Mouse (Mus musculus): ENCODE measurements around the gene Lmf1.

Gene Lmf1

GRCm38 (mm10) chr17:25565860-25566600, 12.9 kb upstream of the Lmf1 start:
- in situ Hi-C loops (cut with MboI; ENCODE audit: low pct_unique_long_range_greater_than_20kb in 1 of 2, low sequenced_read_pairs in 2 of 2, unreplicated experiment in 1 of 2) = no loop called here

- in situ Hi-C loops (cut with MboI; ENCODE audit: low pct_unique_long_range_greater_than_20kb in 1 of 2, low sequenced_read_pairs in 2 of 2, unreplicated experiment in 1 of 2) = no loop called here
These were observed 11.6 kb upstream of the Lmf1 start for GRCm38 (mm10) chr17:25567261-25567660.

- in situ Hi-C loops (cut with MboI; ENCODE audit: low pct_unique_long_range_greater_than_20kb in 1 of 2, low sequenced_read_pairs in 2 of 2, unreplicated experiment in 1 of 2) = no loop called here
These were observed 11.1 kb upstream of the Lmf1 start for GRCm38 (mm10) chr17:25567745-25568144.

- in situ Hi-C loops (cut with MboI; ENCODE audit: low pct_unique_long_range_greater_than_20kb in 1 of 2, low sequenced_read_pairs in 2 of 2, unreplicated experiment in 1 of 2) = no loop called here
These were observed 10.7 kb upstream of the Lmf1 start for GRCm38 (mm10) chr17:25568206-25568605.

GRCm38 (mm10) chr17:25568880-25569279, 10.0 kb upstream of the Lmf1 start:
- in situ Hi-C loops (cut with MboI; ENCODE audit: low pct_unique_long_range_greater_than_20kb in 1 of 2, low sequenced_read_pairs in 2 of 2, unreplicated experiment in 1 of 2) = no loop called here

GRCm38 (mm10) chr17:25569833-25570647, 8.8 kb upstream of the Lmf1 start:
- in situ Hi-C loops (cut with MboI; ENCODE audit: low pct_unique_long_range_greater_than_20kb in 1 of 2, low sequenced_read_pairs in 2 of 2, unreplicated experiment in 1 of 2) = no loop called here

GRCm38 (mm10) chr17:25570648-25571452, 8.0 kb upstream of the Lmf1 start, which contains the start of gene Sox8:
Gene Sox8, minus strand, starts transcription at chr17:25570686.
- in situ Hi-C loops (cut with MboI; ENCODE audit: low pct_unique_long_range_greater_than_20kb in 1 of 2, low sequenced_read_pairs in 2 of 2, unreplicated experiment in 1 of 2) = no loop called here

GRCm38 (mm10) chr17:25571453-25571820, 7.4 kb upstream of the Lmf1 start:
- in situ Hi-C loops (cut with MboI; ENCODE audit: low pct_unique_long_range_greater_than_20kb in 1 of 2, low sequenced_read_pairs in 2 of 2, unreplicated experiment in 1 of 2) = no loop called here

GRCm38 (mm10) chr17:25575208-25575971, 3.5 kb upstream of the Lmf1 start:
- in situ Hi-C loops (cut with MboI; ENCODE audit: low pct_unique_long_range_greater_than_20kb in 1 of 2, low sequenced_read_pairs in 2 of 2, unreplicated experiment in 1 of 2) = no loop called here

- in situ Hi-C loops (cut with MboI; ENCODE audit: low pct_unique_long_range_greater_than_20kb in 1 of 2, low sequenced_read_pairs in 2 of 2, unreplicated experiment in 1 of 2) = no loop called here
These were observed 2.9 kb upstream of the Lmf1 start for GRCm38 (mm10) chr17:25576034-25576433.

- in situ Hi-C loops (cut with MboI; ENCODE audit: low pct_unique_long_range_greater_than_20kb in 1 of 2, low sequenced_read_pairs in 2 of 2, unreplicated experiment in 1 of 2) = no loop called here
These were observed 1.6 kb upstream of the Lmf1 start for GRCm38 (mm10) chr17:25577263-25577662.

- in situ Hi-C loops (cut with MboI; ENCODE audit: low pct_unique_long_range_greater_than_20kb in 1 of 2, low sequenced_read_pairs in 2 of 2, unreplicated experiment in 1 of 2) = no loop called here
These were observed 1.2 kb upstream of the Lmf1 start for GRCm38 (mm10) chr17:25577702-25578101.

- in situ Hi-C loops (cut with MboI; ENCODE audit: low pct_unique_long_range_greater_than_20kb in 1 of 2, low sequenced_read_pairs in 2 of 2, unreplicated experiment in 1 of 2) = no loop called here
These were observed 605 bp downstream of the Lmf1 start for GRCm38 (mm10) chr17:25579332-25580047.

- in situ Hi-C loops (cut with MboI; ENCODE audit: low pct_unique_long_range_greater_than_20kb in 1 of 2, low sequenced_read_pairs in 2 of 2, unreplicated experiment in 1 of 2) = no loop called here
These were observed 3.2 kb downstream of the Lmf1 start for GRCm38 (mm10) chr17:25582076-25582475.

- in situ Hi-C loops (cut with MboI; ENCODE audit: low pct_unique_long_range_greater_than_20kb in 1 of 2, low sequenced_read_pairs in 2 of 2, unreplicated experiment in 1 of 2) = no loop called here
These were observed 4.2 kb downstream of the Lmf1 start for GRCm38 (mm10) chr17:25583099-25583498.

GRCm38 (mm10) chr17:25583858-25584257, 5.0 kb downstream of the Lmf1 start:
- in situ Hi-C loops (cut with MboI; ENCODE audit: low pct_unique_long_range_greater_than_20kb in 1 of 2, low sequenced_read_pairs in 2 of 2, unreplicated experiment in 1 of 2) = no loop called here

GRCm38 (mm10) chr17:25584646-25585045, 5.8 kb downstream of the Lmf1 start:
- in situ Hi-C loops (cut with MboI; ENCODE audit: low pct_unique_long_range_greater_than_20kb in 1 of 2, low sequenced_read_pairs in 2 of 2, unreplicated experiment in 1 of 2) = no loop called here

GRCm38 (mm10) chr17:25590068-25590467, 11.2 kb downstream of the Lmf1 start:
- in situ Hi-C loops (cut with MboI; ENCODE audit: low pct_unique_long_range_greater_than_20kb in 1 of 2, low sequenced_read_pairs in 2 of 2, unreplicated experiment in 1 of 2) = no loop called here

Data from mouse embryonic stem cell (cell line).